Comparison of ENCODE assay signal across 10 mouse cellular contexts in genomic region chr5:105290921-105291320, GRCm38 (mm10). TPM values are rescaled to one million over a fixed set of nuclear protein-coding genes. Genes with fewer than 3 reads are reported as not detected.
A peak's percentile ranks its signal among the peaks of the same experiment; 100 is the strongest.
DNase-seq lines count a peak whose midpoint lies in the region; ATAC-seq lines count a peak whose summit lies in the region.
"Had no signal": no experiment of that assay in that cellular context is flagged by ENCODE, and none has a peak within 500 bp of the region (broad histone marks: within the 10 kb centered on the region; RNA-seq: fewer than 3 reads in every experiment).

No protein-coding gene starts in this region.

- peak; percentile 63; the same call in 1 of the 2 replicates for ATAC-seq in common myeloid progenitor, adult 5-6 weeks (replicated peaks; ENCODE audit: low read depth, poor library complexity, severe bottlenecking)
- peak; percentile 72 to 78 for ATAC-seq in hematopoietic stem cell, adult 5-6 weeks (replicated peaks in 1 of 2; ENCODE audit: insufficient read depth in 1 of 2, low FRiP score in 2 of 2, low TSS enrichment in 1 of 2, low read depth in 1 of 2, poor library complexity in 2 of 2, severe bottlenecking in 2 of 2)
- ATAC-seq in megakaryocyte progenitor cell, adult 5-6 weeks (replicated peaks; ENCODE audit: poor library complexity), result peak; percentile 37; the same call in 1 of the 2 replicates

- peak; percentile 77 for DNase-seq in 416B (ENCODE audit: low read depth)
- peak; percentile 15 for DNase-seq in CD4-positive helper T cell, adult 2 months (ENCODE audit: low read depth, low spot score)
- peak; percentile 13 for DNase-seq in CD4-positive, CD25-positive, alpha-beta regulatory T cell, adult 2 months (ENCODE audit: low read depth, low spot score)

RNA-seq across cellular contexts. Expression of gene Gm43302, which starts 2.6 kb away (rescaled TPM):
- not detected in 2 replicates for total RNA-seq in common myeloid progenitor, adult 5-6 weeks (2017)
- 0.88 TPM in 1 of 2 replicates, not detected in the other for total RNA-seq in hematopoietic stem cell, adult 5-6 weeks (2017)
- total RNA-seq in megakaryocyte progenitor cell, adult 5-6 weeks (2015), result 0.32 TPM in 1 of 2 replicates, not detected in the other
- 0.20 TPM in 1 of 2 replicates, not detected in the other for total RNA-seq in megakaryocyte progenitor cell, adult 5-6 weeks (2017)
- total RNA-seq: adrenal gland, postnatal 36 days; ES-E14; MEL had no signal

RNA-seq across cellular contexts. Expression of gene Gbp6, which starts 2.6 kb away (rescaled TPM):
- total RNA-seq in common myeloid progenitor, adult 5-6 weeks (2017), result 0.78 and 1.2 TPM in 2 replicates
- total RNA-seq in hematopoietic stem cell, adult 5-6 weeks (2017), result 14.3 and 18.6 TPM in 2 replicates
- total RNA-seq in megakaryocyte progenitor cell, adult 5-6 weeks (2015), result 0.07 and 0.15 TPM in 2 replicates
- total RNA-seq in megakaryocyte progenitor cell, adult 5-6 weeks (2017), result 0.64 and 0.75 TPM in 2 replicates
- total RNA-seq: ES-E14 had no signal

RNA-seq across cellular contexts. Expression of gene Gbp10, which starts 51.6 kb away (rescaled TPM):
- total RNA-seq in common myeloid progenitor, adult 5-6 weeks (2017), result not detected in 2 replicates
- 0.69 and 0.88 TPM in 2 replicates for total RNA-seq in hematopoietic stem cell, adult 5-6 weeks (2017)
- not detected in 2 replicates for total RNA-seq in megakaryocyte progenitor cell, adult 5-6 weeks (2015)
- total RNA-seq in megakaryocyte progenitor cell, adult 5-6 weeks (2017), result 0.75 TPM in 1 of 2 replicates, not detected in the other
- total RNA-seq: adrenal gland, postnatal 25 days; MEL had no signal

Comparison
In these comparisons a context has a peak if more than half of its experiments do, and no peak if none do; other contexts are left out.
1. Peak in every context shown above with its lines: DNase-seq and ATAC-seq.
2. DNase-seq: peak in every context shown above with its lines; median percentile 77 in 416B; 15 in CD4-positive helper T cell, adult 2 months; 13 in CD4-positive, CD25-positive, alpha-beta regulatory T cell, adult 2 months.